Mouse (Mus musculus) midbrain, embryonic 14.5 days (tissue): ENCODE data around the gene Hoxc5. TPM values are rescaled to one million over a fixed set of nuclear protein-coding genes. Genes with fewer than 3 reads are reported as not detected.
A peak's percentile ranks its signal among the peaks of the same experiment; 100 is the strongest.

Experiments used
- ATAC-seq: fragments of 200-750 bp; cut with Nextera tagmentation; 2 replicates; pipeline ENCODE4 v1.8.0; 2017; ENCODE audit warnings: moderate number of reproducible peaks, moderate library complexity; ENCODE audit not compliant: low FRiP score, low TSS enrichment
- DNase-seq: peaks from one replicate; pipeline ENCODE4 v3.0.0-alpha.2; 2015
- H3K27ac ChIP-seq: fragments of 300-500 bp; sonication (generic); replicated peaks from 2 replicates; pipeline ENCODE4 v1.5.1; 2014; ENCODE audit warnings: mild to moderate bottlenecking, low read depth, low read length, moderate library complexity
- H3K27me3 ChIP-seq: fragments of 300-500 bp; sonication (generic); 2 replicates; pipeline ENCODE4 v1.6.1; 2014; ENCODE audit warnings: low read length, control low read depth, mixed read lengths; ENCODE audit not compliant: control insufficient read depth, insufficient read depth
- H3K36me3 ChIP-seq: fragments of 300-500 bp; sonication (generic); 2 replicates; pipeline ENCODE4 v1.6.1; 2014; ENCODE audit warnings: low read length, control low read depth; ENCODE audit not compliant: control insufficient read depth, insufficient read depth
- H3K4me1 ChIP-seq: fragments of 300-500 bp; sonication (generic); 2 replicates; pipeline ENCODE4 v1.6.1; 2014; ENCODE audit warnings: mild to moderate bottlenecking, antibody characterized with exemption, low read length, control low read depth; ENCODE audit not compliant: control insufficient read depth, insufficient read depth
- H3K4me2 ChIP-seq: fragments of 300-500 bp; sonication (generic); 2 replicates; pipeline ENCODE4 v1.6.1; 2014; ENCODE audit warnings: mild to moderate bottlenecking, low read length, moderate library complexity
- H3K4me3 ChIP-seq: fragments of 300-500 bp; sonication (generic); replicated peaks from 2 replicates; pipeline ENCODE4 v1.5.1; 2014; ENCODE audit warnings: low read depth, low read length
- H3K9ac ChIP-seq: fragments of 300-500 bp; sonication (generic); replicated peaks from 2 replicates; pipeline ENCODE4 v1.6.1; 2014; ENCODE audit warnings: mild to moderate bottlenecking, low read length, moderate library complexity
- H3K9me3 ChIP-seq: fragments of 300-500 bp; sonication (generic); 2 replicates; pipeline ENCODE4 v1.6.1; 2016; ENCODE audit warnings: low read length, control low read depth, mixed read lengths; ENCODE audit not compliant: control insufficient read depth
- WGBS: fragments of 180-500 bp; shearing (Covaris S2); extraction: QIAGEN DNeasy Blood & Tissue Kit; methylation state at CpG from one replicate; pipeline ENCODE4 v1.1.7; 2014; 5-methylcytosine and 5-hydroxymethylcytosine counted together
- polyA plus RNA-seq: library from polyadenylated mRNA; unstranded; fragments of >200 nt; fragmentation: Nextera tagmentation; extraction: Ambion mirVana; gene quantifications from 2 replicates; pipeline ENCODE4 v1.2.1, GENCODE M21; 2014

Hoxc5 gene
- polyA plus RNA-seq, 1 experiment from 2014 or later = 0.12 TPM

DNA sequence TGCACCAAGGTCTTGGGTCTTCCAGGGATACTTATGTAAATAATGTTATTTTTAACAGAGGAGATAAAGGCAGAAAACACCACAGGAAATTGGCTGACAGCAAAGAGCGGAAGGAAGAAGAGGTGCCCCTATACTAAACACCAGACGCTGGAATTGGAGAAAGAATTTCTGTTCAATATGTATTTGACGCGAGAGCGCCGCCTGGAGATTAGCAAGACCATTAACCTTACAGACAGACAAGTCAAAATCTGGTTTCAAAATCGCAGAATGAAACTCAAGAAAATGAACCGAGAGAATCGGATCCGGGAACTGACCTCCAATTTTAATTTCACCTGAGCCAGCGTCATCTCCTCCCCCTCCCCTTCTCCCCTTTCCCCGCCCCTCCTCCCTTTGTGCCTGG is 3.5 kb downstream of the Hoxc5 start:
- Histone ChIP-seq H3K4me2 (no peak overlapping the region), H3K9ac (no peak overlapping the region), H3K27ac (no peak overlapping the region), H3K4me1 (no peaks in the 10 kb centered on the region), H3K27me3 (peaks cover 99% of the 10 kb centered on the region), H3K4me3 (no peak overlapping the region), H3K36me3 (no peaks in the 10 kb centered on the region), H3K9me3 (no peaks in the 10 kb centered on the region)
- DNase-seq = peak; percentile 71
- ATAC-seq = no peak
- 1% methylated on average over 12 of the region's 12 CpGs for WGBS

DNA sequence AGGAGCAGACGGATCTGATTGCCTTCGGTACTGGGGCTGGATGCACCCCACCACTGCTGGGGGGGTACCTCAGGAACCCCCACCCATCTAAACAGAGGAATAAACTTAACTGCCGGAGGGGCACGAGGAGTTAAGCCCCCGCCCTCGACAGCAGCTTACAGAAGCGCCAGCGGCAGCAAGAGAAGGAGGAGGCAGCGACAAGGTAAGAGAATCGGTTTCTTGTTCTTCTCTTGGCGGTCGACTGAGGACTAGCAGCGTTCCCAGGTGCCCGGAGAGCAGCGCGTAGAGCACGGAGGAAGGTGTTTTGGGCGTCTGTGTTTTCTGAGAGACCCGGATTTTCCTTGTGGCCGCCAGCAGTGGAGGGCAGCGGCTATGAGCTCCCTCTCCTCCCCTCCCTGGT is 5.0 kb downstream of the Hoxc5 start:
- Histone ChIP-seq H3K27me3 (peaks cover 98% of the 10 kb centered on the region), H3K4me2 (no peak overlapping the region), H3K36me3 (no peaks in the 10 kb centered on the region), H3K9me3 (no peaks in the 10 kb centered on the region), H3K9ac (no peak overlapping the region), H3K4me1 (no peaks in the 10 kb centered on the region), H3K27ac (no peak overlapping the region), H3K4me3 (no peak overlapping the region)
- under 1% methylated on average over 21 of the region's 21 CpGs for WGBS
- ATAC-seq = no peak
- DNase-seq = no peak

DNA sequence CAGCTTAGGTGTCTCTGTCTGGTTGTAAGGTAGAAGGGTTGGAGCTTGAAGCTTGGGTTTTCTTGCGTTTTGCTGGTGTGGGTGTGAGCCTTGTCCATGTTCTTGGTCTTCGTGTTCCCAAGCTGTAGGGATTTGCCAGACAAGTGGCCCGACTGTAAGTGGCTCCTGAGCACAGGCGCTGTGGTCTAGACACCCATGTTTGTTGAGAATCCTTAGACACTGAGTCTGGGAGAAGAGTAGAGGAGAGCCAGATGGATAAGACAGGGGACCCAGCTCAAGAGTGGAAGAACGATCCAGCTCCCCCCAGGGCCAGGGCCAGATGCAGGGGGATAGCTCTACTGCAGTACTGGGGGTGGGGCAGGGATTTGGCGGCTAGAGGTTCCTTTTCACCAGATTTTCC is 5.5 kb downstream of the Hoxc5 start:
- Histone ChIP-seq H3K9ac (no peak overlapping the region), H3K27ac (no peak overlapping the region), H3K27me3 (peaks cover 98% of the 10 kb centered on the region), H3K4me3 (no peak overlapping the region), H3K4me2 (no peak overlapping the region), H3K36me3 (no peaks in the 10 kb centered on the region), H3K9me3 (no peaks in the 10 kb centered on the region), H3K4me1 (no peaks in the 10 kb centered on the region)
- DNase-seq (no peak), ATAC-seq (no peak)
- WGBS = 2% methylated on average over 6 of the region's 6 CpGs

DNA sequence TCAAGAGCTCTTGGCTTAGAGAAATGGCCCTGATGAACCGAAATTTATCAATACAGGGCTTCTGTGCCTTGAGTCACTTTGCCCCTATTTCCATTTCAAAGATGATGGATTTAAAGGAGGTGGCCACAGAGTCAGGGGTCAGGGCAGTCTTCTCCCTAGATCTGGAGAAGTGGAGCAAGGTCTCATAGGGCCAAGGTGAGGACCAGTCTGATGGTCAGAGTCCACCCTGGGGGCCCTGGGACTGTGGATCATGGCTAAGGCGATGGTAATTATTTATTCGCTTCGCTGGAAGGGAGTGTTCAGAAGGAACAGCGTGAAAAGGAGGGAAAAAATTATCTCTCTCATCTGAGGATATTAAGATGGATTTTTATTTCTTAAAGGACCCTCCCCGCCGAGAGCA is 7.8 kb downstream of the Hoxc5 start:
- Histone ChIP-seq H3K27ac (no peak overlapping the region), H3K4me1 (no peaks in the 10 kb centered on the region), H3K4me2 (no peak overlapping the region), H3K9me3 (no peaks in the 10 kb centered on the region), H3K27me3 (peaks cover 99% of the 10 kb centered on the region), H3K4me3 (no peak overlapping the region), H3K36me3 (no peaks in the 10 kb centered on the region), H3K9ac (no peak overlapping the region)
- WGBS = 3% methylated on average over 7 of the region's 7 CpGs
- ATAC-seq (no peak), DNase-seq (no peak)

DNA sequence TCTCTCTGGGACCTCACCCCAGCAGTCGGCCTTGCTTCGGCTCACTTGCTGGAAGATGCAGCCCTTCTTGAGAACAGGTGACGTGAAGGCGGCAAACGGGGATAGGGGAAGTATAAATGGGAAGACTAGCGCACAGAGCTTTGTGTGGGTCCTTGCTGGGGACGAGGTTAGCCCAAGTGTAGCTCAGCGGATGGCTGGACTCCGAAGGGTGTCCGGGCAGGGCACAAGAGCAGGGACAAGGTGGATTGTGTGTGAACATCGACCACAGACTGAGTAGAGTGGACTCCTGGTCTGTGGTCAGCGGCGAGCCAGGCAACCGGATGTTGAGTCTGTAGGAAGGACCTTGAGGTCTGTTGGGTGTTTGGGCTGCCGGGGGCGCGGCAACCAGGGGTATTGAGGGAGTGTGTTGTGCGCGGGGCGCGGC is 8.5 kb downstream of the Hoxc5 start:
- Histone ChIP-seq H3K4me2 (no peak overlapping the region), H3K36me3 (no peaks in the 10 kb centered on the region), H3K9ac (no peak overlapping the region), H3K4me3 (no peak overlapping the region), H3K27me3 (peaks cover 99% of the 10 kb centered on the region), H3K27ac (no peak overlapping the region), H3K4me1 (no peaks in the 10 kb centered on the region), H3K9me3 (no peaks in the 10 kb centered on the region)
- no peak for ATAC-seq
- WGBS = under 1% methylated on average over 21 of the region's 21 CpGs
- no peak for DNase-seq

DNA sequence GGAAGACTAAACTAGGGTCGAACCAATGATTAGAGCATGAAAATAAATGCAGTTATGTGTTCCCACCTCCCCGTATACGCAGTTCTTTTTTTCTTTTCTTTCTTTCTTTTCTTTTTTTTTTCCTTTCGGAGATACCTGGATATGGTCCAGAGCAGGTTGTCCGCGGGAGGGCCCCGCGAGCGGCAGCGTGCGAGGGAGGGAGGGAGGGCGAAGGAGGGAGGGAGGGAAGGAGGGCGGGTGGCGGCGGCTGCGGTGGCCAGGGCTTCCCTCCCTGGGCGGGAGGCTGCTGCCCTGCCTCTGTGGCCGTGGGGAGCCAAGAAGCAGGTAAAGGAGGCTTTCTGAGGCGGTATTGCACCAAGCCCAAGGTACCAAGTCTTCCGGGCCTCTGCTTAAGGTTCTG is 8.9 kb downstream of the Hoxc5 start, which contains the start of gene Hoxc9:
Hoxc9 (plus strand) TSS at position 269 of the 400 bp plus-strand sequence.
- H3K4me3 ChIP-seq = no peak within 1 kb of the TSS
- ATAC-seq = no peak
- WGBS = 3% methylated on average over 13 of the region's 20 CpGs

DNA sequence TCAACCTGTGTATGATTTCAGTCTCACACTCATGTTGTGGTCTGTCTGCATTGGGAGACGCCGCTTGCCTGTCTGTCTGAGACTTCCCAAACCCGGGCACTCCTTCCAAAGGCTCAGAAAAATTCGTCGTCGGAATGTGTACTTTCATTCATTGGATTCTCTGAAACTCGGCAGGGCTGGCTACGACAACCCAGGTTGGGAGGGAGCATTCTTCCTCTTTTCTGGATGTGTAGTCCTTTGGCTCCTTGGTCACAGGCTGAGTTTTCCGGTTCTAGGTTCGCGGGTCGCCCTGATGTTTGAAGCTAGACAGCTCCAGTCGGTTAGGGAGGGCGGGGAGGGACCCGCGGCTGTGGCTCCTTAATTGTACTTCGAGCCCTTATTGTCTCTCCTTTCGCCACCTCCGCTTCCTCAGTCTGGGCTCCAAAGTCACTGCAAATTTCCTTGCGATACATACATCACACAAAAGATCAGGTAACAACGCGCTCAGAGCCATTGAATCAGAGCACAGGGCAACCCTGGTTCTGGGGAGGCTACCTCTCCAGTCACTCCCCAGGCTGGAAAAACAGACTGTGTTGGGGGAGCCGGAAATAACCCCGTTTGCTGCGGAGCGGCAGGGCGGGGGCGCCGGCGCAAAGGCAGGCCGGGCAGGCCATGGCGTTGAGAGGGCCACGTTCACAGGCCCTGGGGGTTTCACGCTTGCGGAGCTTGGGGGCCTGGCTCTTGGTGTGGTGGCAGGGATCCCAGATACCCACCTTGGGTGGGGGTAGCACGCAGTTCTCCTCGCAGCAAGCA is 9.6 kb downstream of the Hoxc5 start:
- Histone ChIP-seq H3K9me3 (no peaks in the 10 kb centered on the region), H3K9ac (no peak overlapping the region), H3K4me1 (0 out of 2 replicates have a peak, but pooled peaks cover 1% of the 10 kb centered on the region), H3K27ac (no peak overlapping the region), H3K27me3 (peaks cover 99% of the 10 kb centered on the region), H3K4me3 (no peak overlapping the region), H3K4me2 (no peak overlapping the region), H3K36me3 (no peaks in the 10 kb centered on the region)
- DNase-seq (no peak), ATAC-seq (no peak)
- WGBS = under 1% methylated on average over 37 of the region's 37 CpGs

More for the DNA sequence above, 8.9 kb downstream of the Hoxc5 start, which contains the start of gene Hoxc9:
- no peaks in the 10 kb centered on the region for H3K9me3 ChIP-seq
- no peak within 1 kb of the TSS for H3K9ac ChIP-seq
- H3K27me3 ChIP-seq = peaks cover 99% of the 10 kb centered on the region
- H3K27ac ChIP-seq = no peak within 1 kb of the TSS
- no peaks in the 10 kb centered on the region for H3K36me3 ChIP-seq
- DNase-seq = no peak
- no peak within 1 kb of the TSS for H3K4me2 ChIP-seq
- no peaks in the 10 kb centered on the region for H3K4me1 ChIP-seq

DNA sequence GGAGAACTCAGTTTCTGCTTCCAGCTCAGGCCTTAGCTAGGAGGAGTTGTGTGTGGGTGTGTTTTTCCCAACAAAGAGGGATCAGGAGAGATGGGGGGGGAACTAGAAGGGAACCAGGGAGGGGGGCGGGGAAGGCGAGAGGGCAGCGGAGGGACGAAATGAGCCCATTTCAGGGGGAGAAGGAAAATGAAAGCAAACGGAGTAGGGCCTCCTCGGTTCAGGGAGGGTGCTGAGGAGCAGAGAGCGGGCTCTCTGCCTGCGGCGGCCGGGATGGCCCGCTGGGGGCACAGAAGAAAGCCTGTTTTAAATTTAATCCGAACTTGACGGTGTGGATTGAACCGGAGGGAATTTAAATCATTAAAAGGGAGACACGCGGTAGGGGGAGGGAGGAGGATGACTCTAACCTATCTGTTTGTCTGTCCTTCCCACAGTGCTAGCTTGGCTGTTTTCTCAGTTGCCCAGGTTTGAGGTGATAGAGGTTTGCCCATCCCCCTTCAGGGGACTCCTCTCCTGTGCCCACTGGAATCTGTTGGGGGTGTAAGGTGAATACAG is 10.3 kb downstream of the Hoxc5 start:
- under 1% methylated on average over 16 of the region's 16 CpGs for WGBS
- H3K4me1 ChIP-seq = 0 out of 2 replicates have a peak, but pooled peaks cover 3% of the 10 kb centered on the region
- H3K4me2 ChIP-seq = no peak overlapping the region
- no peaks in the 10 kb centered on the region for H3K36me3 ChIP-seq
- peaks cover 99% of the 10 kb centered on the region for H3K27me3 ChIP-seq
- no peak overlapping the region for H3K9ac ChIP-seq
- ATAC-seq = no peak
- H3K4me3 ChIP-seq = no peak overlapping the region
- H3K9me3 ChIP-seq = no peaks in the 10 kb centered on the region
- H3K27ac ChIP-seq = no peak overlapping the region
- DNase-seq = no peak
